Mouse (Mus musculus) hindbrain, embryonic 10.5 days (tissue): ENCODE results near the gene Mcm9. TPM values are rescaled to one million over a fixed set of nuclear protein-coding genes. Genes with fewer than 3 reads are reported as not detected.

Source experiments
- DNase-seq: peaks from one replicate; pipeline ENCODE4 v3.0.0-alpha.2; 2017; ENCODE audit warnings: low spot score
- H3K27ac ChIP-seq: fragments of 300-500 bp; sonication (generic); 2 replicates; pipeline ENCODE4 v1.5.1; 2016; ENCODE audit warnings: mild to moderate bottlenecking, moderate library complexity
- H3K27me3 ChIP-seq: fragments of 300-500 bp; sonication (generic); 2 replicates; pipeline ENCODE4 v1.6.1; 2016; ENCODE audit warnings: mild to moderate bottlenecking; ENCODE audit not compliant: poor library complexity, insufficient read depth, severe bottlenecking
- H3K36me3 ChIP-seq: fragments of 300-500 bp; sonication (generic); 2 replicates; pipeline ENCODE4 v1.6.1; 2016; ENCODE audit warnings: mild to moderate bottlenecking, moderate library complexity
- H3K4me1 ChIP-seq: fragments of 300-500 bp; sonication (generic); replicated peaks from 2 replicates; pipeline ENCODE4 v1.6.1; 2016; ENCODE audit warnings: mild to moderate bottlenecking
- H3K4me3 ChIP-seq: fragments of 300-500 bp; sonication (generic); 2 replicates; pipeline ENCODE4 v1.5.1; 2016; ENCODE audit warnings: mild to moderate bottlenecking, moderate library complexity
- H3K9me3 ChIP-seq: fragments of 300-500 bp; sonication (generic); 2 replicates; pipeline ENCODE4 v1.6.1; 2016; ENCODE audit warnings: mild to moderate bottlenecking, moderate library complexity
- WGBS: fragments of 180-500 bp; shearing (Covaris S2); methylation state at CpG from one replicate; pipeline ENCODE4 v1.1.7; 2016; 5-methylcytosine and 5-hydroxymethylcytosine counted together
- polyA plus RNA-seq: library from polyadenylated mRNA; unstranded; fragments of >200 nt; fragmentation: Nextera tagmentation; extraction: Ambion mirVana; gene quantifications from 2 replicates; pipeline ENCODE4 v1.2.1, GENCODE M21; 2016

Gene Mcm9
- polyA plus RNA-seq, 1 experiment from 2014 or later, result 11.5 TPM

DNA sequence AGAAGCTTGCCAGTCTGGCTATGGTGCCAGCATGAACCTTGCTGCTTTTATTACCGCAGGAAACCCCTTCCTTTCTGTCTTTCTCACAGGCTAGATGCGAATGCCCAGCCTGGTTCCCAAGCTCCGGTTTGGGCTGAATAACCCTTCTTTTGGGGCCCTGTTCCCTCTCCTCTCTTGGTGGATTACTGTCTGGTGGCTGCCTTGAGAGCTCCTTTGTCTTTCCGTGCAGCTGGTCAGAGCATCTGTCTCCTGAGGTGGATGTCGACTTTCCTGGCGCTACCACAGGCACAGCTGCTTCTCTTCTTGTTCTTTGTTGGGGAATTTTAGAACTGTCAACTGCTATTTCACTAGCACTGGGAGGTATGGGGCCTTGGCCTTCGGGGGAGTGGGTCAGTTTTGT is 92.6 kb downstream of the Mcm9 start:
- no peaks in the 10 kb centered on the region for H3K27me3 ChIP-seq
- peaks cover 37% of the 10 kb centered on the region for H3K36me3 ChIP-seq
- no peak overlapping the region for H3K27ac ChIP-seq
- H3K9me3 ChIP-seq, result no peaks in the 10 kb centered on the region
- H3K4me1 ChIP-seq, result no peaks in the 10 kb centered on the region
- 86% methylated on average over 7 of the region's 7 CpGs for WGBS
- DNase-seq, result no peak
- H3K4me3 ChIP-seq, result no peak overlapping the region

DNA sequence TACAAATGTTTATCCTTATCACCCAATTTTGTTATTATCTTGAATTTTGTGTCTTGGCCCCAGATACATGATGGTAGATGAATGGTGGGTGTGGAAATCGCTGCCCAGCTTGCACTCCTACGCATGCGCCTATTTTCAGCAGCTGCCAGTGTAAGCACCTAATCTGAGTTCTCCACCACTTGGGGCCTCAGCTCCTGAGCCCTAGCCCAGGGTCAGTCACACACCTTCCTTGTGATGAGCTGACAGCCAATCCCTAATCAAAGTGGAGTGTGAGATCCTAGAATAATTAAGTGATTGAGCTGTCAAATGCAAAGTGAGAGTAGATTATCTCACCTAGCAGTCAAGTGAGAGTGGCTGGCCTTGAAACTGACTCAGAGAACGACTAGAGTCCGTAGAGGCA is 97.9 kb downstream of the Mcm9 start:
- H3K27me3 ChIP-seq, result no peaks in the 10 kb centered on the region
- no peak overlapping the region for H3K27ac ChIP-seq
- WGBS, result 84% methylated on average over 5 of the region's 5 CpGs
- no peaks in the 10 kb centered on the region for H3K9me3 ChIP-seq
- no peak for DNase-seq
- H3K4me3 ChIP-seq, result no peak overlapping the region
- H3K4me1 ChIP-seq, result no peaks in the 10 kb centered on the region
- H3K36me3 ChIP-seq, result peaks cover 13% of the 10 kb centered on the region

DNA sequence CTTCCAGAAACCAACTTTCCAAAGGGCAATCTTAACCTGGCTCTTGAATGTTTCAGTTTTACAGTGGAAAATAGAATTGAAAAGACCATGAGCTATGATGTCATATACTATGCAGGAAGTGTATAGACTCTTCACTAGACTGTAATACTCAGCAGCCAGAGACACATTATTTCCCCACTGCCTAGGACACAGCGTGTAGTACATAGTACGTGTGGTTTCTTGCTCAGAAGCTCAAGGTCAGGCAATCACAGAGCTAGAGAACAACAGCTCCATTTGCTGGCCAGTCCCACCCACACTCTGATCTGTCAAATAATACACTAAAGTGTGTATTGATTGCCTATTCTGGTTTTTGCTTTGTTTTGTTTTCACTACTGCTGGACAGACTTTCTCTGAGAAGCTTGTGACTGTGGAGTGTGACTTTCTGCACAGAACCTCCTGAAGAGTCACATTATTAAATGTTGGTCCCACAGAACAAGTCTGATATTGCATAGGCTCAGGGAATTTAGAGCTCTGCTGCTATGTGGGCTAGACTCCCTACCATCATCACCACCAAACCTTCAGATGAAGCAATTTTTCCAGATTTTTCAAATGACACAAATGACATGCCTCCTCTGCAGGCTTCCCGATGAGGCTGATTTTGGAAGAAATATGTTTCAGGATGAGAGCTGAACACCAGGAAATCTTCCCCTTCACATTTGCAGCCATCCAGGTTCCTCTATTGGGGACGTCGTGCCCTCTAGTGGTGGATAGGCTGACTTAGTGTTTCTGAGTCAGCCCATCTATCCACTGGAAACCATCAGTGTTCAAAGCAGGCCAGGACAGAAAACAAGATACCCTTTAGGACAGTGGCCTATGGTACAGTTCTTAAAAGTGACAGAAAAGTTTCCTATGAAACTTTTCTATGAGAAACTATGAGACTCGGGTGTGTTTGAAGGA is 102.1 kb downstream of the Mcm9 start:
- Histone ChIP-seq H3K4me3 (no peak overlapping the region), H3K4me1 (no peaks in the 10 kb centered on the region), H3K27ac (no peak overlapping the region), H3K9me3 (0 out of 2 replicates have a peak, but pooled peaks cover 2% of the 10 kb centered on the region), H3K27me3 (no peaks in the 10 kb centered on the region), H3K36me3 (no peaks in the 10 kb centered on the region)
- DNase-seq, result peak; percentile 45
- 40% methylated on average over 6 of the region's 6 CpGs for WGBS

DNA sequence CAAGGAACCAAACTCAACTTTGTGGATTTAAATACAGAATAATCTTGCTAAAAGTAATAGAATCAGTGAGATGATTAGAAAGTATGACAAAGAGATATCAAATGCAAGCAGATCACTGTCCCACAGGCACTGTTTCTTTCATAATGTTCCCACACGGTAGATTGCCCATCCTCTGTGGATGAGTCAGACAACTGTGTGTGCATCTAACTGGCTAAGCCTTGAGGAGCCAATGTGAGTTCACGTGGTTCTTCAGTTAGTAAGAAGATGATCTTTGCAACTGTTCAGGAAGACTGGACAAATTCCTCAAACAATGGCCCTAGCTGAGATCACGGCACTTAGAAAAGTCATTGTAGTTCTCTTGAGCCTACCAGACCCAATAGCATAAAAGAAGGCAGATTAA is 102.9 kb downstream of the Mcm9 start:
- H3K27ac ChIP-seq, result no peak overlapping the region
- no peaks in the 10 kb centered on the region for H3K4me1 ChIP-seq
- WGBS, result 92% methylated on average over 3 of the region's 3 CpGs
- no peaks in the 10 kb centered on the region for H3K27me3 ChIP-seq
- H3K36me3 ChIP-seq, result no peaks in the 10 kb centered on the region
- H3K4me3 ChIP-seq, result no peak overlapping the region
- 0 out of 2 replicates have a peak, but pooled peaks cover 2% of the 10 kb centered on the region for H3K9me3 ChIP-seq
- no peak for DNase-seq

DNA sequence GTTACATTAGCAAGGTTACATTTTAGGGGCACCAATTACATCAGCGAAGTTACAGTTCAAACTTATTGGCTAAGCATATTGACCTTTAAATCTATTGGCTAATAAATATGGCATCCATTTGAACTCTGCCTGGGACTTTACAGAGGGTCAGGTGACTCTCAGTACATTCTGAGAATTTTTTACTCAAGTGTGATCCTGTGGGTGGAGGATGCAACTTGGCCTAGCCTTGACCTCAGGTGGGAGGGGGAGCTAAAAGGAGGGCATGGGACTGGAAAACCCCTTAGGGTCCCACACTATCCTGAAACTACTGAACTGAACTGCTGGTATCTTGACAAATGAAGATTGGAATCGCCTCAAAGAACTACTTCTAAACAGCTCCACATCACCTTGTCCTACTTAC is 103.9 kb downstream of the Mcm9 start:
- H3K4me3 ChIP-seq, result no peak overlapping the region
- no peaks in the 10 kb centered on the region for H3K4me1 ChIP-seq
- H3K36me3 ChIP-seq, result no peaks in the 10 kb centered on the region
- no peaks in the 10 kb centered on the region for H3K27me3 ChIP-seq
- WGBS, result 87% methylated on average over 2 of the region's 2 CpGs
- no peak overlapping the region for H3K27ac ChIP-seq
- 0 out of 2 replicates have a peak, but pooled peaks cover 2% of the 10 kb centered on the region for H3K9me3 ChIP-seq
- DNase-seq, result no peak

DNA sequence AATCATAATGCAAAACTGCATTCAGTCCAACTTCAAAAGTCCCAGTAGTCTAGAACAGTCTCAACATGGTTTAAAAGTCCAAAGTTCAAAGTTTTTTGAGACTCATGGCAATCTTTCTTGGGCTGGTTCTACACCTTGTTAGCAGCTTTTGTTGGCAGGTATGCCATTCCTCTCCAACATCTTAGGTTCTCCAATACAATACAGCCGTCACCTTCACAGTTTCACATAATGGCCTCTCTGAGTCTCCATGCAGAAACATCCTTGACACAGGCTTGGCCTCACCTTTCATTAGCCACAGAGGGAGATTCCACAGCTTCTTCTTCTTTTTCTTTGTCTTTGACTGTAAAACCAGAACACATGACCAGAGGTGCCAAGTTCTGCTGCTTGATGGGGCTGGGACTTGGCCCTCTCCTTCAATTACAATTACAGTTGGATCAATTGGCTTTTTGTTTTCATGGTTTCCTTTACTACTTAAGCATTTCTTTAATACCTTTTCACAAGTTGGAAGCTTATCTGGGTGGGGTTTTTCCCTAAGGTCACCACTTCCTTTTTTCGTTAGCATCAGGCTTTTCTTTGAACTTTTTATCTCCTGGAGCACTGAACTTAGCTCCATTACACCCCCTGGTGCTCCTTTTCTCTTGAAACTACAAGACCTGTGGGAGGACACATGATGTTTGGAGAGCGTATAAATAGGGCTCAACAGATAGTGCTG is 104.8 kb downstream of the Mcm9 start:
- H3K4me1 ChIP-seq, result no peaks in the 10 kb centered on the region
- 85% methylated on average over 3 of the region's 3 CpGs for WGBS
- no peaks in the 10 kb centered on the region for H3K36me3 ChIP-seq
- 0 out of 2 replicates have a peak, but pooled peaks cover 2% of the 10 kb centered on the region for H3K9me3 ChIP-seq
- DNase-seq, result no peak
- no peak overlapping the region for H3K4me3 ChIP-seq
- no peak overlapping the region for H3K27ac ChIP-seq
- no peaks in the 10 kb centered on the region for H3K27me3 ChIP-seq

DNA sequence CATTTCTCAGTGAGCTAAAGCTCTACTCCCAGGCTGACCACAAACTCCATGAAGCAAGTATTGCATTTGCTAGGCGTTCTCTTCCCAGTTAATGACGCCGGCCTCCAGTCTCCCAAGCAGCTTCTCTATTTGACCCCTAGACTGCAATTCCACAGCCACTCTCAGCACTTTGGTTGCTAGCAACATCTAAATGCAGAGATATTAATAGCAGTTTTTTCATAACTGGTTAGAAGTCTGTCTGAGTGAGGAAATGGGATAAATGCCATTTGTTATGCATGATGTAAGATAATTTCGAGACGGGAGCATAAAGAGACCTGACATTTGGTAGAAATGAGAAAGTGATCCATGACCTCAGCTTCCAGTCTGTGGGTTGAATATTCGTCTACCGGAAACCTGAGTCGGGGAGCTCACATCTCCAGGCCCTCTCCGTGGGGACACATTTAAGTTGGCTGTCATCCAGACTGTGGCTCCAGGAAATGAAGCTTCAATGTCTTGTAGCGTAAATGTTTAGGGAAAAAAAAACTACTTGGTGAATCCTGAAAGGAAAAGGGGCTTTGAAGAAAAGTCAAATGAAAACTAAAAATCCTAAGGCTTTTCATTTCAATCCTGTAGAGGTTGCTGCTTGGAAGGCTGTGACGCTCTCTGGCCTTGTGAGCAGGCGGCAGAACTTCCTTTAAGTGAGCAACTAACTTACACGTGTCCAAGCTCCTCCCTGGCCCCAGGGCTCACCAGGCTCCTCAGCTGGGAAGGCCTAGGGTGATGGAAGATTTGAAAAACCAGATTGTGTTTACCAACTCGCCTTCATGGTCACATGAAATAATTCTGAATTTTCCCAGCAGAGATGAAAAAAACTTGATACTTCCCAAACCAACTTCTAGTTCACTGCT is 110.9 kb downstream of the Mcm9 start:
- H3K4me3 ChIP-seq, result no peak overlapping the region
- H3K36me3 ChIP-seq, result no peaks in the 10 kb centered on the region
- peaks cover 12% of the 10 kb centered on the region for H3K4me1 ChIP-seq
- H3K9me3 ChIP-seq, result no peaks in the 10 kb centered on the region
- H3K27me3 ChIP-seq, result no peaks in the 10 kb centered on the region
- WGBS, result 77% methylated on average over 14 of the region's 14 CpGs
- DNase-seq, result no peak
- no peak overlapping the region for H3K27ac ChIP-seq

DNA sequence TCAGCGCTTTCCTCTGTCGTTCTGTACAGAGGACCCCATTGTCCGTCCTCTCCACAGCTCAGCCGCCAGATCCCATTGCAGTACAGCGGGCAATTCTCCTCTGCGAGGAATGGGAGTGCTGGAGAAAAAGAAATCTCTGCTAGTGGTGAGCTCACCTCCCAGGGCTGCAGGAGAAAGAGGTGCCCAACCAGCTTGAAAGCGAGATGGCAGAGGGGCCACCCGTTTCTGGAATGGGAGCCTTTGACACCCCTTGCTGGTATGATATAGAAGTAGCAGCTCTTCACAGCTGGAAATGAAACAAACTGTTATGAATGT is 111.7 kb downstream of the Mcm9 start:
- Histone ChIP-seq H3K36me3 (no peaks in the 10 kb centered on the region), H3K9me3 (no peaks in the 10 kb centered on the region), H3K4me1 (peaks cover 12% of the 10 kb centered on the region), H3K27me3 (no peaks in the 10 kb centered on the region), H3K27ac (peak overlapping the region; percentile 47; the same call in 1 of the 2 replicates), H3K4me3 (no peak overlapping the region)
- DNase-seq, result peak; percentile 10
- WGBS, result 50% methylated on average over 8 of the region's 8 CpGs

DNA sequence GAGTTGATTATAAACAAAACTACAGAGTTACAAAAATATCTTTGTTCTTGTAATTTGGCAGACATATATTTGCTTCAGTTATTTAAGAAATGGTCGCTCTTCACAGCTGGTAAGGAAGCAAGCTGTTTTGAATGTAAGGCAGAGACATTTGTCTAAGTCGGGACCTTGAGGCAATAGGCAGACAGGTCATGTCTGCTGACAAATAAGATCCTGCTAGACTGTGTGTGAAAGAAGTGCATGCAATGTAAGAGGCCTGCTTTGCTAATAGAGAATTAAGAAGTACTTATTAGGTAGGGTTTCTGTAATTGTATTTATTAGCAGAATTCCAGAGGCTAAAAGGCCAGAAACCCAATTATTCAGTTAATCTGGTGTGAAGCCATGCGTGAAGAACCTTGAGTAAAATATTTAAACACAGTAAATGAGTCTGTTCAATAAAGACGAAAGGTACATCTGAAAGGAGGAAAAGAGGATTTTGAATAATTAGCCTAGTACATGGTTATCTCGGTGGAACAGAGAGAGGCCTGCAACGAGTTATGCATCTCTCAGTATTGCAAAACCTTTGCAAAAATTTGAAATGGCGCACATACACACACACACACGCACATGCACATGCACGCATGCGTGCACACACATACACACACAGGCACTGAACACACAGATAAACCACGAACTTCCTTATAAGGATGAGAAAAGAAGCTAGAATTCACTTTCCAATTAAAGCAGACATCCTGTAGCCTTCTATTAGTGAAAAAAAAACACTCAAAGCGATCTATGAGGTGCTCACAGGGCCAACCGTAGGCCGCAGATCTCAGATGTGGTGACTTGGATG is 112.3 kb downstream of the Mcm9 start:
- Histone ChIP-seq H3K36me3 (no peaks in the 10 kb centered on the region), H3K27me3 (no peaks in the 10 kb centered on the region), H3K4me3 (no peak overlapping the region), H3K4me1 (peaks cover 12% of the 10 kb centered on the region), H3K27ac (peak overlapping the region; percentile 47; the same call in 1 of the 2 replicates), H3K9me3 (no peaks in the 10 kb centered on the region)
- DNase-seq, result no peak
- 83% methylated on average over 14 of the region's 14 CpGs for WGBS

DNA sequence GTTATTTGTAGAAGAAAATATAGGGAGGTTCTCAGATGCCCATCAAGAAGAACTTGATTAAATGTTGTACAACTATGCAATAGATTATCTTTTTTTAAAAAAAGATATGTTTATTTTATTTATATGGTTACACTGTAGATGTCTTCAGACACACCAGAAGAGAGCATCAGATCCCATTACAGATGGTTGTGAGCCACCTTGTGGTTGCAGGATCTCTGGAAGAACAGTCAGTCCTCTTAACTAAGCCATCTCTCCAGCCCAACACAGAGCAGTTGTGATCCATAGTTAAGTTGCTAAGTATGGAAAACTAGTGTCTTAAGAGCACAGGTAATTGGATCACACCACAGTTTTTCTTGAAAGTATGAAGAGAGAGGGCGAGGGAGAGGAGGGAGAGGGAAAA is 117.7 kb downstream of the Mcm9 start:
- H3K27me3 ChIP-seq, result no peaks in the 10 kb centered on the region
- DNase-seq, result no peak
- H3K27ac ChIP-seq, result no peak overlapping the region
- H3K4me1 ChIP-seq, result no peaks in the 10 kb centered on the region
- WGBS, result 100% methylated on average over 1 of the region's 1 CpGs
- no peaks in the 10 kb centered on the region for H3K9me3 ChIP-seq
- H3K36me3 ChIP-seq, result no peaks in the 10 kb centered on the region
- H3K4me3 ChIP-seq, result no peak overlapping the region

DNA sequence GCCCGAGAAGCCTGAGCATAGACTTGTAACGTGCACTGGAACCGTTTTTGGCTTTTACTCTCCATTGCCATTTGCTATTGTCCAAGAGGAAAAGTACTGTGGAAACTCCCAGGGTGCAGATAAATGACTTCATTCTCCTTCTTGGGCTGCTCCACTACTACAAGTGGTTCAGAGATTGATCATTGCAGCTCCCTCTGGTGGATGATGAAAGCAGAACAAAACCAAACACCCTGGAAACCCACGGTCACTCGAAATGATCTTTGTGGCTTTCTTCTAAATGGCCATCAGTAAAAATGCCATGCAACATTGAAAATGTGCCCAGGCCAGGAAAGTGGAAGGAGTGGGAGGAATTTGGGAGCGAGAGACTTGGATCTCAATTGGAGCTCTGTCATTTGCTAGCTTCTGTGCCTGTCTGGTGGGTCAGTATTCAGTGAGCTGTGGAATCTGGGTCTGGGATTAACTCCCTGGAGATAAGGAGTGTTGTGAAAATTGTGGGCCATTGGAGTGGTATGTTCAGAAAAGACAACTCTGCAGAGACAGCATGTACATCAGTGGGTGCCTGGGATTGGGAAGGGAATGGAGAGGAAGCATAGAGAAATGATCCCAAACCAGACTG is 121.0 kb downstream of the Mcm9 start:
- peak; percentile 39 for DNase-seq
- Histone ChIP-seq H3K27me3 (no peaks in the 10 kb centered on the region), H3K4me3 (no peak overlapping the region), H3K4me1 (no peaks in the 10 kb centered on the region), H3K9me3 (no peaks in the 10 kb centered on the region), H3K27ac (no peak overlapping the region), H3K36me3 (no peaks in the 10 kb centered on the region)
- WGBS, result 41% methylated on average over 6 of the region's 6 CpGs

DNA sequence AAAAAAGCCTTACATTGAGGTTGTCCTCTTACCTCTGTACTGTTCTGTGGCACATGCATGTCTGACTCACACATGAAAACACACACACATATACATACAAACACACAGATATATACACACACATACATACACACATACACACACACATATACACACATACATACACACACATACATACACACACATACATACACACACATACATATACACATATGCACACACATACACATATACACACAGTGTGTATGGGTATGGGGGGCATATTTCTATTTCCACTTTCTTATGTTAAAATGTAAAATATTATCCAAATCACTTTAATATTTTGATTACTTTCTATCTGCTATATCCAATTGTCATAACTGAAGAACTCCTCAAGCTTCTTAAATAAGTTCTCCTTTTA is 121.6 kb downstream of the Mcm9 start:
- Histone ChIP-seq H3K36me3 (no peaks in the 10 kb centered on the region), H3K27me3 (no peaks in the 10 kb centered on the region), H3K4me1 (peaks cover 2% of the 10 kb centered on the region; the same call in 1 of the 2 replicates), H3K4me3 (no peak overlapping the region), H3K9me3 (no peaks in the 10 kb centered on the region), H3K27ac (no peak overlapping the region)
- no peak for DNase-seq
